Mouse (Mus musculus) urinary bladder, postnatal 10 days (tissue): ENCODE data around the gene Ttpal.

Experiments used
- DNase-seq: peaks from one replicate; pipeline ENCODE4 v3.0.0; 2022; ENCODE audit warnings: low spot score

Ttpal gene

DNA sequence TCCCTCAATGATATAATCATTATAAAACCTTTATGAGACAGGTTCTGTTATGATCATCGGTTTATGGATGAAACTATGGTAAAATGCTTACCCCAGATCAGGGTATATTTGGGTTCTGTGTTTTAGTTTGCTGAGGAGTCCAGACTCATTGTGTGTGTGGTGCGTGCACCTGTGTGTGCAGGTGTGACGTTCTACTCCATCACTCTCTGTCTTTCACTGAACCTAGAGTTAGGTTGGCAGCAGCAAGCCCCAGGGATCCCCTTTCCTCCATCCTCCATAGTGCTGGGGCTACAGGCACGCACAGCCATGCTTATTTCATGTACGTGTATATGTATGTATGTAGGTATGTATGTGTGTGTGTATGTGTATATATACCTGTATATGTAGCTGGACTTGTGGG is 60.0 kb downstream of the Ttpal start:
- DNase-seq: no peak

- no peak for DNase-seq
Measured at GRCm38 (mm10) chr2:163662698-163663221, 60.6 kb downstream of the Ttpal start.

- no peak for DNase-seq
Measured at GRCm38 (mm10) chr2:163663930-163664329, 61.8 kb downstream of the Ttpal start.

- no peak for DNase-seq
Measured at GRCm38 (mm10) chr2:163667045-163667444, 64.9 kb downstream of the Ttpal start.
